Mouse (Mus musculus) intestine, postnatal 0 days (tissue): Measurements from ENCODE around the gene Chst1. TPM values are rescaled to one million over a fixed set of nuclear protein-coding genes. Genes with fewer than 3 reads are reported as not detected.

ENCODE experiments used
- ATAC-seq: fragments of 200-750 bp; cut with Nextera tagmentation; 2 replicates; pipeline ENCODE4 v1.8.0; 2017; ENCODE audit warnings: mild to moderate bottlenecking, moderate TSS enrichment, moderate library complexity
- H3K27ac ChIP-seq: fragments of 300-500 bp; sonication (generic); 2 replicates; pipeline ENCODE4 v1.5.1; 2014; ENCODE audit warnings: mild to moderate bottlenecking, low read depth, low read length, moderate library complexity
- H3K27me3 ChIP-seq: fragments of 300-500 bp; sonication (generic); replicated peaks from 2 replicates; pipeline ENCODE4 v1.6.1; 2014; ENCODE audit warnings: low read length, mixed read lengths; ENCODE audit not compliant: control insufficient read depth, insufficient read depth
- H3K36me3 ChIP-seq: fragments of 300-500 bp; sonication (generic); 2 replicates; pipeline ENCODE4 v1.6.1; 2014; ENCODE audit warnings: mild to moderate bottlenecking, moderate library complexity; ENCODE audit not compliant: control insufficient read depth, insufficient read depth
- H3K4me1 ChIP-seq: fragments of 300-500 bp; sonication (generic); replicated peaks from 2 replicates; pipeline ENCODE4 v1.6.1; 2014; ENCODE audit warnings: antibody characterized with exemption, low read length, mixed read lengths; ENCODE audit not compliant: control insufficient read depth, insufficient read depth
- H3K4me2 ChIP-seq: fragments of 300-500 bp; sonication (generic); replicated peaks from 2 replicates; pipeline ENCODE4 v1.6.1; 2014; ENCODE audit warnings: low read depth, mild to moderate bottlenecking, moderate library complexity
- H3K4me3 ChIP-seq: fragments of 300-500 bp; sonication (generic); 2 replicates; pipeline ENCODE4 v1.5.1; 2014; ENCODE audit warnings: low read depth, low read length
- H3K9ac ChIP-seq: fragments of 300-500 bp; sonication (generic); 2 replicates; pipeline ENCODE4 v1.6.1; 2014; ENCODE audit warnings: mild to moderate bottlenecking, low read depth, low read length
- H3K9me3 ChIP-seq: fragments of 300-500 bp; sonication (generic); 2 replicates; pipeline ENCODE4 v1.6.1; 2016; ENCODE audit warnings: mixed run types; ENCODE audit not compliant: control insufficient read depth
- CTCF ChIP-seq: sonication (generic); IDR thresholded peaks from 2 replicates; pipeline ENCODE4 v1.5.1; 2016; ENCODE audit warnings: low read depth, mild to moderate bottlenecking, control low read depth, antibody characterized with exemption, moderate library complexity
- WGBS: fragments of 180-500 bp; shearing (Covaris S2); extraction: QIAGEN DNeasy Blood & Tissue Kit; methylation state at CpG from one replicate; pipeline ENCODE4 v1.1.7; 2014; 5-methylcytosine and 5-hydroxymethylcytosine counted together
- polyA plus RNA-seq: library from polyadenylated mRNA; unstranded; fragments of >200 nt; fragmentation: Nextera tagmentation; extraction: Ambion mirVana; gene quantifications from 2 replicates; pipeline ENCODE4 v1.2.1, GENCODE M21; 2015

The Chst1 gene
- polyA plus RNA-seq, 1 experiment from 2014 or later = 2.2 TPM

DNA sequence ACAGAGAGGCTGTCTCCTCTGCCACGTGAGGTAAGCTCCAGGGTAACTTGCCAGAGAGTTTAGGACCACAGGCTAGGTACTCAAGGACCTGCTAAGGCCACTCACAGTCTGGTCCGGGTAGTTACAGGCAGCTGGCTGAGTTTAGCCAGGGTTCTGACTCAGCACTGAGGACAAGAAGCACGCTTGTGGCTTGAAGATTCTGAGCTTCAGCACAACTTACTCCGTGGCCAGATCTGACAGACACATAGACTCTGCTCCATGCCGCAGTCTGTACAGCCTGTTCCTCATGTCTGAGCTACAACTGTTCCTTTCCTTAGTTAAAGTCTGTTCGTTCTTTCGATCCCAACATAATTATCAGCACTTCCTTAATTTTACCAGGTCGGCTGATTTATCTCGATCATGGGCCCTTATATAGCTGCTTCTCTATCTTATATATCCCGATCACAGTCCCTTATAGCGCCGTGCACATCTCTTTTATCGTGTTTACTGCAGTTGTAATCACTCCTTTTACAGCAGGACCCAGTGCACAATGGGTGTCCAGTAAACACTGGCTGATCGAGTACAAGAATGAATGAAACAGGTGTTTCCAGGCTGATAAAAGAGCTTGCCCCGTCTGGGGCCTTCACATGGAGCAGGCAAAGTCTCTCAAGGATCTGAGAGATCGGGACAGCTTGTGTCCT lies 17.7 kb downstream of the Chst1 start:
- no peak overlapping the region for H3K9ac ChIP-seq
- 50% methylated on average over 16 of the region's 16 CpGs for WGBS
- no peak overlapping the region for H3K27ac ChIP-seq
- no peaks in the 10 kb centered on the region for H3K36me3 ChIP-seq
- peak; percentile 49; the same call in 1 of the 2 replicates for ATAC-seq
- H3K4me3 ChIP-seq = no peak overlapping the region
- no peak for TF ChIP-seq CTCF
- H3K27me3 ChIP-seq = no peaks in the 10 kb centered on the region
- H3K4me1 ChIP-seq = no peaks in the 10 kb centered on the region
- no peaks in the 10 kb centered on the region for H3K9me3 ChIP-seq
- no peak overlapping the region; the same call in 1 of the 2 replicates for H3K4me2 ChIP-seq

DNA sequence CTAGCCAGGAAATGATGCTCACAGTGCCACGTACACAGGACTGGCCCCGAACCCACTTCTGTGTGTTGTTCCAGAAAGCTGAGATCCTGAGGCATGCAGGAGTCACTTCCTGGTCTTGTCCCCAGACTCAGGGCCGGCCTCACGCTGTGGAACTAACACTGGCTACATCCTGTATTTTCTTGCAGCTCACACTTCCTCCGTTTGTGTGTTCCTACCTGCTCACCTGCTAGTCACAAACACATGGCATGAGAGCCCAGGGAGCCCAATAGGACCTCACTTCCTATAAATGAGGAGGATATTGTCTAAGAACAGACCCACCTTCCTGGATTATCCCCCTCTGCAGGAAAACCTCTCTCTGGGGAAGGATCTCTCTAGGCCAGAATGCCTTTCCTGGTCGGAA lies 18.5 kb downstream of the Chst1 start:
- no peak overlapping the region for H3K4me2 ChIP-seq
- H3K36me3 ChIP-seq = no peaks in the 10 kb centered on the region
- H3K4me1 ChIP-seq = no peaks in the 10 kb centered on the region
- H3K9ac ChIP-seq = no peak overlapping the region
- no peaks in the 10 kb centered on the region for H3K27me3 ChIP-seq
- TF ChIP-seq CTCF = no peak
- 0 out of 2 replicates have a peak, but pooled peaks have one; percentile 10 for ATAC-seq
- no peaks in the 10 kb centered on the region for H3K9me3 ChIP-seq
- 66% methylated on average over 6 of the region's 6 CpGs for WGBS
- no peak overlapping the region for H3K27ac ChIP-seq
- H3K4me3 ChIP-seq = no peak overlapping the region

DNA sequence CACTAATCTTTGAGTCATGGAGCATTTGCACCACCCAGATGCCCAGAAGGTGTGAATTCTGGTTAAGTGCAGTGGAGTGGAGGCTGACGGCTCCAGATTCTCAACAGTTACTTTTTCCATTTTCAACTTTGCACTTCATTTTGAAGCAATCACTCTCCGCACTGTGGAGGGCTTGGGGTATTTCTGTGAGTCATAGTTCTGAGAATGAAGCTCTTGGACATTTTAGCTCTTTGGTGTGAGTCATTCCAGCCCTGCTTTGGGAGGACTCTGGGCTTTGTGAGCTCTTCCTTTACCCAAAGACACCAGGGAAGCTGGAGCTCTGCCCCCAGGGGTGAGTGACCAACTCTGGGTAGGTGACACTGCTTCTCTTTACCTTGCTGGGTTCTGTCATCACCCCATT lies 28.1 kb downstream of the Chst1 start:
- Histone ChIP-seq H3K9me3 (no peaks in the 10 kb centered on the region), H3K4me2 (no peak overlapping the region), H3K4me1 (no peaks in the 10 kb centered on the region), H3K27me3 (no peaks in the 10 kb centered on the region), H3K27ac (no peak overlapping the region), H3K9ac (no peak overlapping the region), H3K4me3 (no peak overlapping the region), H3K36me3 (no peaks in the 10 kb centered on the region)
- 72% methylated on average over 2 of the region's 2 CpGs for WGBS
- no peak for TF ChIP-seq CTCF
- no peak for ATAC-seq

DNA sequence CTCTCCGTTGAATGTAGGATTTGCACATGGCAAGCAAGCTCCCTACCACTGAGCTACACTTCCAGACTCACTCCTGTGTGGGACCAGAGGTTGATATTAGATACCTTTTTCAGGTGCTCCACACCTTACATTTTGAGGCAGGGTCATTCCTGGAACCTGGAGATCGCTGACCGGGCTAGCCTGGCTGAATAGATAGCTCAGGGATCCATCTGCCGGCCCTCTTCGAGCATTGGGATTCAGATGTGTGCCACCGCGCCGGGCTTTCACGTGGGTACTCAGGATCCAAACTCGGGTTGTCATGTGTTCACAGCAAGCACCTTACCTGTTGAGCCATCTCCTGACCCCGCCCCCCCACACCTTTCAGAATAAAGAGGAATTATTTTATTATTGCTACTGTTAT lies 31.3 kb downstream of the Chst1 start:
- no peaks in the 10 kb centered on the region for H3K4me1 ChIP-seq
- no peak overlapping the region for H3K4me3 ChIP-seq
- no peak overlapping the region for H3K4me2 ChIP-seq
- no peak overlapping the region for H3K9ac ChIP-seq
- no peaks in the 10 kb centered on the region for H3K9me3 ChIP-seq
- H3K27ac ChIP-seq = no peak overlapping the region
- no peak for TF ChIP-seq CTCF
- no peaks in the 10 kb centered on the region for H3K36me3 ChIP-seq
- WGBS = 89% methylated on average over 11 of the region's 11 CpGs
- H3K27me3 ChIP-seq = no peaks in the 10 kb centered on the region
- ATAC-seq = no peak

DNA sequence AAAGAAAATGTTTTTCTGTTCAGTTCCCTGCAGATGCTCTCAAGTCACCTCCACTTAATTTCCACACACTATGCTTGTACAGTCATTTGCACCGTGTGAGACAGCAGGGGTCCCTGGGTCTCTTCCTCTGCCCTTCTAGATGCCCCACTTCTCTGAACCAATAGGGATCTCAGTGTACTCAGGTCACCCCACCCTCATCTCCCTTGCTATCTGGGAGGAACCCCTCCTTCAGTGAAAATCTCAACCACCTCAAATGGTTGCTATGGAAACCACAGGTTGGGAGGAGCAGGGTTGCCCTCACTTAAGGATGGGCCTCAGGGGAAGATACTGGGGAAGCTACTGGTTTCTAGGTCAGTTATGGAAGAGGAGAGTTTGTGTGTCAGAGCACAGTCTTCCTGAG lies 32.5 kb downstream of the Chst1 start:
- H3K4me2 ChIP-seq = no peak overlapping the region
- no peaks in the 10 kb centered on the region for H3K27me3 ChIP-seq
- WGBS = 52% methylated on average over 1 of the region's 1 CpGs

GRCm38 (mm10) chr2:92640555-92640954 lies 41.0 kb downstream of the Chst1 start:
- no peak for ATAC-seq
- H3K4me3 ChIP-seq = no peak overlapping the region
- H3K9ac ChIP-seq = no peak overlapping the region
- H3K36me3 ChIP-seq = no peaks in the 10 kb centered on the region
- H3K27me3 ChIP-seq = no peaks in the 10 kb centered on the region
- 15% methylated on average over 8 of the region's 8 CpGs for WGBS
- H3K4me1 ChIP-seq = no peaks in the 10 kb centered on the region
- H3K27ac ChIP-seq = no peak overlapping the region
- H3K9me3 ChIP-seq = no peaks in the 10 kb centered on the region
- no peak for TF ChIP-seq CTCF
- H3K4me2 ChIP-seq = no peak overlapping the region

More for the DNA sequence above, 32.5 kb downstream of the Chst1 start:
- Histone ChIP-seq H3K9me3 (no peaks in the 10 kb centered on the region), H3K27ac (no peak overlapping the region), H3K9ac (no peak overlapping the region), H3K4me3 (no peak overlapping the region), H3K4me1 (no peaks in the 10 kb centered on the region), H3K36me3 (no peaks in the 10 kb centered on the region)
- no peak for TF ChIP-seq CTCF
- no peak for ATAC-seq
